Mouse (Mus musculus) embryo, embryonic 11.5 days (tissue): ENCODE data around the gene Sms.

Source experiments
- DNase-seq: peaks from one replicate; pipeline ENCODE4 v3.0.0-alpha.2; 2012; ENCODE audit warnings: low read depth, low spot score

Gene Sms

DNA sequence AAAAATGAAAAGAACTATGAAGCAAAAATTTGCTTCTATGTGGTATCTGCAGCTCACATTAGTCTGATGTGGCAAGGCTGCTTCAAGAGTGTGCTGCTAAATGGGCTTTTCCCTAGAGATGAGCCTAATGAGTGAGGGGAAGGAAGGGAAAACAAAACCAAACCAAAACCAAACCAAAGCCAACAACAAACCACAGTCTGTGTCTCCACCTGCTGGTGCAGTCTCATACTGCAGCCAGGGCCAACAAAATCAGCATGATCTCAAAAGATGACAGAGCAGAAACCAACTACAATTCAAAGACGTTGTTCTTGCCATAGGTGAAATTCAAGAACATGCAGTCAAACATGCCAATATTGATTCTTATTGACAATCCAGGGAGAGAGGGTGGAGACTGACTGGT lies 37.7 kb downstream of the Sms start:
- peak; percentile 8 for DNase-seq

DNA sequence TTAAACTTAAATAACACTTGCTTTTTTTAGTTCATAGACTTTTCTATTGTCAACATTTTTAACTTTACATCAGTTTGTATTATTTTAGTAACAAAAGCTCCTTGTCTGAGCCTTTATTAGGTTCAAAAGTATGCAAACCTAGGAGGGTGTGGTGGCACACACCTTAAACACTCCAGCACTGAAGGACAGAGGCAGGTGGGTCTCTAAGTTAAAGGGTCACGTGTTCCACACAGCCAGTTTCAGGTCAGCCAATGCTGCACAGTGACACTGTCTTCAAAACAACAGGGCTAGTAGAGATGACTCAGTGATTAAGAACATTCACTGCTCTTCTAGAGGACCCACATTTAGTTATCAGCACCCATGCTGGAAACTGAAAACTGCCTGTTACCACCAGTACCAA lies 43.1 kb downstream of the Sms start:
- no peak for DNase-seq

DNA sequence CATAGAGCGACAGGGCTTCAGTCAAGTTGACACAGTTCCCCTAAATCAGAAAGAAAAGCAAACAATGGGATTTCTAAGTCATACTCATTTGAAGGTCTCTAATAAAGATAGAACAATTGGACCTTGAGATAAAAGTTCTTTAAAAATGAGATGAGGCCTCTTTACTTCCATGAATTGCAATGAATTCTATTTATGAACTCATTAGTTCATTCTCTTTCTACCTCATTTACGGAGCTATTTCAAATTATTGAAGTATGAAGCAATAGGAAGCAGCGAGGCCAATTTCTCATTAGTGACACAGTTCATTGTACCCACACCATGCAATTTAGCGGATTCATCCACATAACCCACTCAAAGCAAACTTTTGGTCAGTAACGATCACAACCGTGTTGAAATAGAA lies 44.7 kb downstream of the Sms start:
- DNase-seq, result no peak

DNA sequence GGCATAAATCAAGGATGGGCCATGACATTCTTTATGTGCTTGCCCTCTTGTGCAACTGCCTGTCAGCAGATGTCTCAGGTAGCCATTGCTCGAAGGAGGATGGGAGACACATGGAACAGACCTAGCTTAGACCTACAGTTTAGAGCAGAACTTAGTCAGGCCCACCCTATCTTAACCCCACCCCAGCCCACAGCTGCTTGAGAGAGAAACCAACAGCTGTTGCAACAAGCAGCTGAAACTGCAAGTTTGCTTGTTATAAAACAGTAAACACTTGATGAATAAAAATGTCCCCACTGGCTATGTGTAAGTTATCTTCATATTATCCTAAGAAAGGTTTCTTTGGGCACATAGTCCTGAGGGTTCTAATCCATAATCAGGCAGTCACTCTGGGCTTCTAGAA lies 57.3 kb downstream of the Sms start:
- DNase-seq, result no peak

DNA sequence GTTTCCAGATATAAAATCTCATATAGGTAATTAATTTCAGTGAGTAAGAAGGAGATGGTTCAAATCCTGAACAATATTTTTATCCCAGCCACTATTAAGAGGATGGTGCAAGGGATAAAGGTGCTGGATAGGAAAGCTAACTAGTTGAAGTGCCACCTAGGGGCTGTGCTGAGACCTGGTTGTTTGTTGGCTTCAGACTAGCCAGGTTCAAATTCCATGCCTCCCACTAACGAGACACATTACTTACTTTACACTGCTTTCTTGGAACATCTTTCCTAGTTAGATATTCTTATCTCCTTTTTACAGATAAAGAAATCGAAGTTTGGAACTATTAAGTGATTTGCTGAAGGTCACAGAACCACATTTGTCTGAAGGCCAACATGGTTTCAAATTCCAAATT lies 72.6 kb downstream of the Sms start:
- DNase-seq, result no peak

DNA sequence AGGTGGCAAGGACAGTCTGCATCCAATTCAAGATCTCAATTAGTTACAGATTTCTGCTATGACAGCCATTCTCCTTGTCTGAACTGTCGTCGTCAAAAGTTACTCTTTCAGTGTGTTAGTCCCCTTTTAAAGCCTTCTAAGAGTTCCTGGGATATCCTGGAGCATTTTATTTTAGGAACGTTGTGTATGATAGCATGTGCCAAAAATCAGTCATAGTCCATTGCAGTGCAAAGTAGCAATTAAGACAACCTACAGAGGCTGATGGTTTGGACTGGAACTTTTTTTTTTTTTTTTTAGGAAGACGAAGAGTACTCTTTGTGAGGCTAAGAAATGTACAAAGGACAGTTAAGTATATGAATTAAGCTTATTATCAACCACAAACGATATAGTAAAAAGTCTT lies 76.9 kb downstream of the Sms start, which contains the start of gene Phex:
Phex (minus strand) TSS at position 101 of the 400 bp plus-strand sequence.
- no peak for DNase-seq

DNA sequence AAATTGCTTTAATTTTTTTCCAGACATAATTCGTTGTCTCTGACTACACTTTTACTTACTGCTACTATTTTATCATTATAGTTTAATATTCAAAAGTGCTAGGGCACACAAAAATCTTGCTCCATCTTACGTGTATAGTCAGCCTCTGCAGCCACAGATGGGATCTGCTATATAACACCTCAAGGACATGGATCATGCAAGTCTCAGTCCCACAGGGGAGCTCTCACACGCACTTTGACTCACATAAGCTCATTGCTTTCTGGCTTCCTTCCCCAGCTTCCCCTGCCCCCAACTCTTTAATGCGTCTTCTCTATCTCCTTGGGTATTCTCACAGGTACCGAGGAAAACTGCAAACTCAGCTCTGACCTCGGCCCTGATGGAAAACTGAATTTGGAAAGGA lies 87.2 kb downstream of the Sms start:
- DNase-seq, result no peak
